Mouse (Mus musculus): Measurements from ENCODE around the gene Usp3. TPM values are rescaled to one million over a fixed set of nuclear protein-coding genes. Genes with fewer than 3 reads are reported as not detected.

The Usp3 gene
- total and polyA plus RNA-seq, 3 experiments: 7.2 to 20.7 (median 20.6) TPM

- Histone ChIP-seq H3K36me3 (ENCODE audit: control insufficient read depth, insufficient read depth, low read length) (peaks cover 9% of the 10 kb centered on the region), H3K9ac (ENCODE audit: low read depth, low read length) (no peak overlapping the region), H3K27ac (no peak overlapping the region), H3K4me3 (no peak overlapping the region), H3K4me1 (ENCODE audit: control insufficient read depth, insufficient read depth, low read length) (peaks cover 3% of the 10 kb centered on the region), H3K79me2 (replicated peaks; ENCODE audit: control insufficient read depth, insufficient read depth, low read length) (peaks cover 3% of the 10 kb centered on the region; the same call in 1 of the 2 replicates), H3K27me3 (ENCODE audit: control insufficient read depth, insufficient read depth, low read length) (no peaks in the 10 kb centered on the region)
- DNase-seq: no peak
- TF ChIP-seq POLR2A (IDR thresholded peaks at IDR 0.05; ENCODE audit: insufficient read depth, low read depth, low read length) (no peak), CTCF (IDR thresholded peaks at IDR 0.05) (no peak)
- intact Hi-C loops (cut with DNase I): no loop called here
- WGBS: 94% methylated on average over 1 of the region's 1 CpGs
Measured at GRCm38 (mm10) chr9:66580722-66581121, 12.2 kb downstream of the Usp3 start.

GRCm38 (mm10) chr9:66575878-66576238, 17.1 kb downstream of the Usp3 start:
- WGBS: 37% methylated on average over 1 of the region's 1 CpGs
- intact Hi-C loops (cut with DNase I): no loop called here

GRCm38 (mm10) chr9:66575041-66575877, 17.7 kb downstream of the Usp3 start:
- peaks cover 8% of the 10 kb centered on the region for H3K36me3 ChIP-seq (ENCODE audit: control insufficient read depth, insufficient read depth, low read length)
- H3K27me3 ChIP-seq (ENCODE audit: control insufficient read depth, insufficient read depth, low read length): no peaks in the 10 kb centered on the region
- H3K9ac ChIP-seq (ENCODE audit: low read depth, low read length): no peak overlapping the region
- H3K4me1 ChIP-seq (ENCODE audit: control insufficient read depth, insufficient read depth, low read length): peaks cover 1% of the 10 kb centered on the region
- 75% methylated on average over 1 of the region's 1 CpGs for WGBS
- H3K79me2 ChIP-seq (replicated peaks; ENCODE audit: control insufficient read depth, insufficient read depth, low read length): peaks cover 6% of the 10 kb centered on the region
- intact Hi-C loops (cut with DNase I): no loop called here
- no peak for DNase-seq
- H3K27ac ChIP-seq: no peak overlapping the region
- TF ChIP-seq EP300 (IDR thresholded peaks at IDR 0.05; ENCODE audit: insufficient read depth, low read depth, low read length) (no peak), CTCF (IDR thresholded peaks at IDR 0.05) (no peak), POLR2A (IDR thresholded peaks at IDR 0.05; ENCODE audit: insufficient read depth, low read depth, low read length) (no peak)
- H3K4me3 ChIP-seq: no peak overlapping the region

More at GRCm38 (mm10) chr9:66575878-66576238, 17.1 kb downstream of the Usp3 start:
- H3K4me1 ChIP-seq (ENCODE audit: control insufficient read depth, insufficient read depth, low read length): peaks cover 1% of the 10 kb centered on the region
- DNase-seq: no peak
- H3K36me3 ChIP-seq (ENCODE audit: control insufficient read depth, insufficient read depth, low read length): peaks cover 8% of the 10 kb centered on the region
- no peak overlapping the region for H3K27ac ChIP-seq
- peaks cover 6% of the 10 kb centered on the region for H3K79me2 ChIP-seq (replicated peaks; ENCODE audit: control insufficient read depth, insufficient read depth, low read length)
- H3K4me3 ChIP-seq: no peak overlapping the region
- no peak overlapping the region for H3K9ac ChIP-seq (ENCODE audit: low read depth, low read length)
- no peak for TF ChIP-seq CTCF (IDR thresholded peaks at IDR 0.05)
- no peak for TF ChIP-seq POLR2A (IDR thresholded peaks at IDR 0.05; ENCODE audit: insufficient read depth, low read depth, low read length)
- TF ChIP-seq EP300 (IDR thresholded peaks at IDR 0.05; ENCODE audit: insufficient read depth, low read depth, low read length): no peak
- H3K27me3 ChIP-seq (ENCODE audit: control insufficient read depth, insufficient read depth, low read length): no peaks in the 10 kb centered on the region

- 76% methylated on average over 4 of the region's 4 CpGs for WGBS
- intact Hi-C loops (cut with DNase I): no loop called here
- no peak overlapping the region for H3K4me3 ChIP-seq
- H3K9ac ChIP-seq (ENCODE audit: low read depth, low read length): no peak overlapping the region
- H3K27me3 ChIP-seq (ENCODE audit: control insufficient read depth, insufficient read depth, low read length): no peaks in the 10 kb centered on the region
- peaks cover 8% of the 10 kb centered on the region for H3K36me3 ChIP-seq (ENCODE audit: control insufficient read depth, insufficient read depth, low read length)
- H3K79me2 ChIP-seq (replicated peaks; ENCODE audit: control insufficient read depth, insufficient read depth, low read length): peaks cover 4% of the 10 kb centered on the region
- TF ChIP-seq POLR2A (IDR thresholded peaks at IDR 0.05; ENCODE audit: insufficient read depth, low read depth, low read length) (no peak), EP300 (IDR thresholded peaks at IDR 0.05; ENCODE audit: insufficient read depth, low read depth, low read length) (no peak), CTCF (IDR thresholded peaks at IDR 0.05) (no peak)
- no peak overlapping the region for H3K27ac ChIP-seq
- no peak for DNase-seq
- H3K4me1 ChIP-seq (ENCODE audit: control insufficient read depth, insufficient read depth, low read length): peaks cover 1% of the 10 kb centered on the region
Measured at GRCm38 (mm10) chr9:66571986-66572700, 20.8 kb downstream of the Usp3 start.

- WGBS: 56% methylated on average over 1 of the region's 1 CpGs
- intact Hi-C loops (cut with DNase I): no loop called here
- peaks cover 13% of the 10 kb centered on the region for H3K36me3 ChIP-seq (ENCODE audit: control insufficient read depth, insufficient read depth, low read length)
Measured at GRCm38 (mm10) chr9:66562215-66562614, 30.7 kb downstream of the Usp3 start.

GRCm38 (mm10) chr9:66561496-66561895, 31.4 kb downstream of the Usp3 start:
- no peaks in the 10 kb centered on the region; the same call in 1 of the 2 replicates for H3K79me2 ChIP-seq (replicated peaks; ENCODE audit: control insufficient read depth, insufficient read depth, low read length)
- TF ChIP-seq CTCF (IDR thresholded peaks at IDR 0.05): no peak
- WGBS: 91% methylated on average over 2 of the region's 2 CpGs
- no peaks in the 10 kb centered on the region for H3K27me3 ChIP-seq (ENCODE audit: control insufficient read depth, insufficient read depth, low read length)
- no peak overlapping the region for H3K27ac ChIP-seq
- peaks cover 13% of the 10 kb centered on the region for H3K36me3 ChIP-seq (ENCODE audit: control insufficient read depth, insufficient read depth, low read length)
- no peak overlapping the region for H3K9ac ChIP-seq (ENCODE audit: low read depth, low read length)
- H3K4me1 ChIP-seq (ENCODE audit: control insufficient read depth, insufficient read depth, low read length): peaks cover 3% of the 10 kb centered on the region
- intact Hi-C loops (cut with DNase I): no loop called here
- DNase-seq: no peak
- no peak overlapping the region for H3K4me3 ChIP-seq

More at GRCm38 (mm10) chr9:66562215-66562614, 30.7 kb downstream of the Usp3 start:
- Histone ChIP-seq H3K9ac (ENCODE audit: low read depth, low read length) (no peak overlapping the region), H3K4me3 (no peak overlapping the region), H3K79me2 (replicated peaks; ENCODE audit: control insufficient read depth, insufficient read depth, low read length) (no peaks in the 10 kb centered on the region; the same call in 1 of the 2 replicates), H3K27me3 (ENCODE audit: control insufficient read depth, insufficient read depth, low read length) (no peaks in the 10 kb centered on the region), H3K4me1 (ENCODE audit: control insufficient read depth, insufficient read depth, low read length) (peaks cover 3% of the 10 kb centered on the region), H3K27ac (no peak overlapping the region)
- TF ChIP-seq POLR2A (IDR thresholded peaks at IDR 0.05; ENCODE audit: insufficient read depth, low read depth, low read length): no peak
- no peak for TF ChIP-seq EP300 (IDR thresholded peaks at IDR 0.05; ENCODE audit: insufficient read depth, low read depth, low read length)
- no peak for TF ChIP-seq CTCF (IDR thresholded peaks at IDR 0.05)
- no peak for DNase-seq
